ENCODE assay signal across 8 mouse cellular contexts in genomic region chr6:148384111-148384895, GRCm38 (mm10). TPM values are rescaled to one million over a fixed set of nuclear protein-coding genes. Genes with fewer than 3 reads are reported as not detected.
DNase-seq lines count a peak whose midpoint lies in the region; ATAC-seq and TF ChIP-seq lines count a peak whose summit lies in the region.
"Had no signal": no experiment of that assay in that cellular context is flagged by ENCODE, and none has a peak within 500 bp of the region (broad histone marks: within the 10 kb centered on the region; RNA-seq: fewer than 3 reads in every experiment).

No protein-coding gene starts in this region.

- no peak for TF ChIP-seq CTCF in heart, adult 2 months (IDR thresholded peaks at IDR 0.05)

- H3K27ac ChIP-seq in heart, adult 2 months: peak overlapping the region; percentile 91
- H3K27ac ChIP-seq in liver, embryonic 11.5 days (ENCODE audit: low read depth, low read length): no peak overlapping the region

- peak overlapping the region; percentile 25; the same call in 1 of the 2 replicates for H3K9ac ChIP-seq in heart, adult 2 months (ENCODE audit: low read depth, low read length)
- no peak overlapping the region for H3K9ac ChIP-seq in liver, embryonic 11.5 days (ENCODE audit: low read depth, low read length)

- H3K27me3 ChIP-seq in heart, adult 2 months (ENCODE audit: control insufficient read depth, insufficient read depth, low read length): no peaks in the 10 kb centered on the region
- H3K27me3 ChIP-seq in liver, embryonic 11.5 days (replicated peaks; ENCODE audit: control insufficient read depth, insufficient read depth, low read length): no peaks in the 10 kb centered on the region

- 18% methylated on average over 6 of the region's 6 CpGs for WGBS in heart, adult 2 months
- 67% methylated on average over 6 of the region's 6 CpGs for WGBS in liver, embryonic 11.5 days

- DNase-seq in ZHBTc4 (ENCODE audit: low read depth, low spot score): peak; percentile 24
- DNase-seq in adrenal gland, adult 2 months: peak; percentile 75
- DNase-seq in heart, adult 2 months: peak; percentile 81 to 90
- DNase-seq in lung, adult 18-20 months: peak; percentile 82 to 86
- no peak for DNase-seq in layer of hippocampus, adult 18-20 months (ENCODE audit: low spot score in 2 of 2)
- no peak for DNase-seq in frontal cortex, postnatal 36 days (ENCODE audit: low spot score in 2 of 2)
- DNase-seq in liver, embryonic 11.5 days (ENCODE audit: low spot score): no peak

- H3K9me3 ChIP-seq in liver, embryonic 11.5 days (ENCODE audit: control insufficient read depth, low read length): no peaks in the 10 kb centered on the region

- intact Hi-C loops in heart, adult 2 months (cut with DNase I): loop anchor here (1.0 kb wide), 1 partner anchor 20 kb away; no protein-coding TSS in a partner anchor

- H3K4me3 ChIP-seq in heart, adult 2 months: no peak overlapping the region
- no peak overlapping the region for H3K4me3 ChIP-seq in liver, embryonic 11.5 days (ENCODE audit: low read depth, low read length)
- H3K4me3 ChIP-seq: myocyte had no signal

- H3K36me3 ChIP-seq in heart, adult 2 months (ENCODE audit: control insufficient read depth, insufficient read depth, low read length): peaks cover 36% of the 10 kb centered on the region
- H3K36me3 ChIP-seq in liver, embryonic 11.5 days (ENCODE audit: control insufficient read depth, insufficient read depth, low read length): no peaks in the 10 kb centered on the region

- no peak for ATAC-seq in liver, embryonic 11.5 days (replicated peaks; ENCODE audit: low FRiP score)

- no peak overlapping the region for H3K4me2 ChIP-seq in liver, embryonic 11.5 days

- H3K79me2 ChIP-seq in heart, adult 2 months (replicated peaks; ENCODE audit: control insufficient read depth, insufficient read depth, low read length): peaks cover 3% of the 10 kb centered on the region; the same call in 1 of the 2 replicates

- peaks cover 36% of the 10 kb centered on the region for H3K4me1 ChIP-seq in heart, adult 2 months (ENCODE audit: control insufficient read depth, insufficient read depth, low read length)
- no peaks in the 10 kb centered on the region for H3K4me1 ChIP-seq in liver, embryonic 11.5 days (replicated peaks; ENCODE audit: control insufficient read depth, insufficient read depth, low read length)

- TF ChIP-seq POLR2A in heart, adult 2 months (IDR thresholded peaks at IDR 0.05; ENCODE audit: insufficient read depth, low read depth, low read length): peak; percentile 49

- peak; percentile 97 for TF ChIP-seq EP300 in heart, adult 2 months (IDR thresholded peaks at IDR 0.05; ENCODE audit: insufficient read depth, low read depth, low read length)

RNA-seq across cellular contexts. Expression of gene Tmtc1, which starts 59.9 kb away (rescaled TPM):
- total RNA-seq in adrenal gland, adult 2 months (2021): 10 to 100 TPM in 1 of 2 experiments, 1 to 10 TPM in 1; 9.8 to 14.3 TPM
- 4.0 and 6.4 TPM in 2 replicates for polyA plus RNA-seq in adrenal gland, adult 2 months (2012; rRNA removed)
- 100 to 1,000 TPM in 1 of 2 experiments, 10 to 100 TPM in 1; 89.4 to 131 TPM for total RNA-seq in heart, adult 2 months (2021)
- 46.3 and 86.1 TPM in 2 replicates for polyA plus RNA-seq in heart, adult 2 months (2012; rRNA removed)
- total RNA-seq in layer of hippocampus, adult 18-20 months (2021): 10 to 100 TPM; 35.6 to 38.5 TPM
- polyA plus RNA-seq in liver, embryonic 11.5 days (2014; fragmentation: Nextera tagmentation; extraction: Ambion mirVana): 0.47 and 0.58 TPM in 2 replicates

Comparison
In these comparisons a context has a peak if more than half of its experiments do, and no peak if none do; other contexts are left out.
1. DNase-seq: peak in ZHBTc4 (single experiment), adrenal gland, adult 2 months (single experiment), heart, adult 2 months (2 of 2) and lung, adult 18-20 months (2 of 2); none in layer of hippocampus, adult 18-20 months (0 of 2), frontal cortex, postnatal 36 days (0 of 2) and liver, embryonic 11.5 days (single experiment).